Mouse (Mus musculus) hematopoietic multipotent progenitor cell, adult 10-12 weeks (in vitro differentiated cells): ENCODE measurements around the gene Gm19402. TPM values are rescaled to one million over a fixed set of nuclear protein-coding genes. Genes with fewer than 3 reads are reported as not detected.

Experiments used
- polyA plus RNA-seq: library from polyadenylated mRNA; stranded (reverse); fragments of >175 nt; gene quantifications from 2 replicates; pipeline ENCODE4 v1.2.3, GENCODE M21; 2012; ENCODE audit warnings: low replicate concordance

Gm19402 gene
- polyA plus RNA-seq = not detected in 2 replicates

DNA sequence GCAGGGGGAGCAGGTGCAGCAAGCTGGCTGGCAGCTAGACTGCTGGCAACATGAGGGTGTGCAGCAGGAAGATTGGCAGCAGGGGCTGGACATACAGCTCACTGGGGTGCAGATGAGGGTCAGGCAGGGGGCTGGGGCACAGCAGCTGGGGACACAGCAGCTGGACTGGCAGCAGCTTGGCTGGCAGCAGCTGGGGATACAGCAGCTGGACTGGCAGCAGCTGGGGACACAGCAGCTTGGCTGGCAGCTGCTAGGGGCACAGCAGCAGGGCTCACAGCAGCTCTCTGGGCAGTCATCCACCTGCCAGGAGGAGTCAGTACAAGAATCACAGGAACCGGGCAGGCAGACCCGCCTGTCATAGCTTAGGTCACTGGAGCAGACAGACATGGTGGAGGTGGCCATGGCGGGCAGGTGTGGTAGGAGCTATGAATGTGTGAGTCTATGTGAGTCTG, at the start of gene Gm19402:
TSS of gene Gm19402 (minus strand) at position 402 of the 452 bp plus-strand sequence.

DNA sequence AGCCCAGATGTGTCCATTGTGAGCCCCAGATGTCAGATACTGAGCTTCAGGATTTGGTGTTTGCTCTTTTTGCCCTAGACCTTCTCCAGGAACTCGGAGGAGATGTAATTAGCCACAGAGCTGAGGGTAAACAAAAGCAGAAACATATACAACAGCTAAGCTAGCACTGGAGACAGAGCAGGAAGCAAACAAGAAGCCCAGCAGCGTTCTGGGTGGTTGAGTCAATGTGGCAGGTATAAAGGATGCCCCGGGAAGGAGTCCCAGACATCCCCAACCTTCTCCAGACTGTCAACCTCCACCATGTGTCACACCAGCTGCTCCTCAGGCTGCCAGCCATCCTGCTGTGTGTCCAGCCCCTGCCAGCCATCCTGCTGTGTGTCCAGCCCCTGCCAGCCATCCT, 35.6 kb upstream of the Gm19402 start, which contains the start of gene Gm10100:
TSS of gene Gm10100 (plus strand) at position 301 of the 400 bp plus-strand sequence.

DNA sequence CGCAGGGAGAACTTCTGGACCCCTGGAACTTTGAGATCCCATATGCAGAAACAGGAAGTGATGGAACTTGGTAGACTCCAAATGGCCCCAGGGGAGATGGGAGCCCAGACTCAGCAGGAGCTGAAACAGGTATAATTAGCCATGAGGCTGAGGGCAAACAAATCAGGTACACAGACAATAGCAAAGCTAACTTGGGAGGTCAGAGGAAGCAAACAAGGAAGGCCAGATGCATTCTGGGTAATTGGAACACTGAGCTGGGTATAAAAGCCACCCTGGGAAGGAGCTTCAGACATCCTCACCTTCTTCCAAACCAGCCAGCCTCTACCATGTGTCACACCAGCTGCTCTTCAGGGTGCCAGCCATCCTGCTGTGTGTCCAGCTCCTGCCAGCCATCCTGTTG, 29.7 kb upstream of the Gm19402 start, which contains the start of gene Krtap12-1:
TSS of gene Krtap12-1 (plus strand) at position 301 of the 400 bp plus-strand sequence.

GRCm38 (mm10) chr10:77715507-77715906, 24.9 kb upstream of the Gm19402 start, which contains the start of gene Gm10142:
Gm10142 (plus strand) TSS chr10:77715807.

DNA sequence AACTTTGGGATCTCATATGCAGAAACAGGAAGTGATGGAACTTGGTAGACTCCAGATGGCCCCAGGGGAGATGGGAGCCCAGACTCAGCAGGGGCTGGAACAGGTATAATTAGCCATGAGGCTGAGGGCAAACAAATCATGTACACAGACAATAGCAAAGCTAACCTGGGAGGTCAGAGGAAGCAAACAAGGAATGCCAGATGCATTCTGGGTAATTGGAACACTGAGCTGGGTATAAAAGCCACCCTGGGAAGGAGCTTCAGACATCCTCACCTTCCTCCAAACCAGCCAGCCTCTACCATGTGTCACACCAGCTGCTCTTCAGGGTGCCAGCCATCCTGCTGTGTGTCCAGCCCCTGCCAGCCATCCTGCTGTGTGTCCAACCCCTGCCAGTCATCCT, 20.6 kb upstream of the Gm19402 start, which contains the start of gene Gm10024:
TSS of gene Gm10024 (plus strand) at position 301 of the 400 bp plus-strand sequence.

DNA sequence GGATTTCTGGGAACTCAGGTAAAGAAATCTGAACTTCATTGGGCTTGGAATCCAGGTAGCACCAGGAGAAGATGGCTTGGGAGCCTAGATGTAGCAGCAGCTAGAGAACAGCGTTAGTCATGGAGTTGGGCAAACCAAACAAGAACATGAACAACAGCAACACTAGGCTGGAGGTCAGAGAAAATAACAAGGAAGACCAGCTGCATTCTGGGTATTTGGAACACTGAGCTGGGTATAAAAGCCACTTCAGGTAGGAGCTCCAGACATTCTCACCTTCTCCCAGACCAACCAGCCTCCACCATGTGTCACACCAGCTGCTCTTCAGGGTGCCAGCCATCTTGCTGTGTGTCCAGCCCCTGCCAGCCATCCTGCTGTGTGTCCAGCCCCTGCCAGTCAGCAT, 15.8 kb upstream of the Gm19402 start, which contains the start of gene Gm10272:
TSS of gene Gm10272 (plus strand) at position 301 of the 400 bp plus-strand sequence.

DNA sequence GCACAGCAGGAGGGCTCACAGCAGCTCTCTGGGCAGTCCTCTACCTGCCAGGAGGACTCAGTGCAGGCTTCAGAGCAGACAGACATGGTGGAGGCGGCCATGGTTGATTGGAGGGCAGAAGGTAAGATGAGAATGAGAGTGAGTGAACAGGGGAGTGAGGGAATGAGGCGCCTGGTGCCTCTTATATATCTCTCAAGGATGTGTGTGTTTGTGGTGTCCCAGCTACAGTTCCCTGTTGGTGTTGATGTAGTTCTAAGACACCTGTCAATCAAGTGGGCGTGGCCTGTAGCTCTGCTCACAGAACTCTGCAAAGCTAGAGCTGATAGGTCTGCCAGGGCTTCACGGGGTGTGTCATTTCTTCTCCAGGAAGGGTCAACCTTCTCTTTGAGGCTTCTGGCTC, 6.6 kb upstream of the Gm19402 start, which contains the start of gene Gm9508:
TSS of gene Gm9508 (minus strand) at position 101 of the 400 bp plus-strand sequence.

DNA sequence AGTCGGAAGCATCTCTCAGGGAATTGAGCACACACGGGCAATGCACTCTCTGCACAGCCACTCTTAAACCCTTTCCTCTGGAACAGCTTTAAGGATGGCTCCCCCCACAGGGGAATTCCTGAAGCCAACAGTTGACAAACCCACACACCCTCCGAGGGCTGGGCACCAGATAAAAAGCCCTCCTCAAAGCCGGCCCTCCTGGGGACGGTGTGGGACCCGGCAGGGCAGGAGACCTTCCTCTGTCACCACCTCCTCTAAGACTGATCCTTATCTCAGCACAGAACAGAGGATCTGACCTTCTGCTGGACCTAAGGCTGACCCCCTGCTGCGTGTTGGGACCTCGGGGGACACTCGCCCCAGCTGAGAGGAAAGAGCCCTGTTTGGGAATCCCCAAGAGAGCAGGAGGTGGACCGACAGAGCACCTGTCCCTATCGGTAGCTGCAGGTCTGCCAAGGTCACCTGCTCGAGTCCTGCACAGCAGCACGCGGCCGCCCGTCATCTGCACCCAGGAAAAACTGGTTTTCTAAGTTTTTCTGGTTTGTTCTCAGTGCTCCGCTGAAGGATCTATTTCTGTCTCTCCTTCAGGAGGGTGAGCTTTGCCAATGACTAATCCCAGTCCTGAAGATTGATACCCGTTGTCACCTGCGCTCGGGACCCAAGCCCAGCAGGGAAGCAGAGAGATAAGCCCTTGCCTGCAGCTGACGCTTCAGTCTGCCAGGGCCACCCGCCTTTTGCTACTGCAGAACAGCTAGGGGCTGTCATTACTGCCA, 4.5 kb downstream of the Gm19402 start, which contains the start of gene Tspear:
TSS of gene Tspear (plus strand) at position 675 of the 770 bp plus-strand sequence.

Other genes starting within 250 kb of the Gm19402 start
- gene Fam207a, start 175.0 kb downstream of the Gm19402 start, polyA plus RNA-seq = 56.9 and 130 TPM in 2 replicates
- 51.4 and 121 TPM in 2 replicates for gene Itgb2, start 160.5 kb downstream of the Gm19402 start, polyA plus RNA-seq
- gene Pttg1ip, start 109.0 kb downstream of the Gm19402 start, polyA plus RNA-seq = 59.7 and 100 TPM in 2 replicates
- gene Sumo3, start 84.7 kb downstream of the Gm19402 start, polyA plus RNA-seq = 41.8 and 68.8 TPM in 2 replicates
- not detected in 2 replicates for gene Gm49325, start 84.6 kb downstream of the Gm19402 start, polyA plus RNA-seq
- gene Ube2g2, start 68.5 kb downstream of the Gm19402 start, polyA plus RNA-seq = 22.2 and 40.4 TPM in 2 replicates
- gene Tspear, start 4.2 kb downstream of the Gm19402 start, polyA plus RNA-seq = 0.80 and 1.4 TPM in 2 replicates
- gene Gm9508, start 6.5 kb upstream of the Gm19402 start, polyA plus RNA-seq = not detected in 2 replicates
- gene Gm10272, start 15.9 kb upstream of the Gm19402 start, polyA plus RNA-seq = not detected in 2 replicates
- gene Gm10024, start 20.7 kb upstream of the Gm19402 start, polyA plus RNA-seq = not detected in 2 replicates
- gene Gm10142, start 25.1 kb upstream of the Gm19402 start, polyA plus RNA-seq = not detected in 2 replicates
- gene Krtap12-1, start 29.8 kb upstream of the Gm19402 start, polyA plus RNA-seq = not detected in 2 replicates
- not detected in 2 replicates for gene Gm10100, start 35.7 kb upstream of the Gm19402 start, polyA plus RNA-seq
- not detected in 2 replicates for gene Gm18596, start 51.9 kb upstream of the Gm19402 start, polyA plus RNA-seq
- not detected in 2 replicates for gene Gm9736, start 60.6 kb upstream of the Gm19402 start, polyA plus RNA-seq
- gene Gm3233, start 68.9 kb upstream of the Gm19402 start, polyA plus RNA-seq = not detected in 2 replicates
- gene Gm3238, start 80.6 kb upstream of the Gm19402 start, polyA plus RNA-seq = not detected in 2 replicates
- not detected in 2 replicates for gene Gm7138, start 86.2 kb upstream of the Gm19402 start, polyA plus RNA-seq
- not detected in 2 replicates for gene Gm3250, start 91.8 kb upstream of the Gm19402 start, polyA plus RNA-seq
- not detected in 2 replicates for gene Gm7137, start 97.4 kb upstream of the Gm19402 start, polyA plus RNA-seq
- gene Gm9639, start 104.3 kb upstream of the Gm19402 start, polyA plus RNA-seq = not detected in 2 replicates
- gene Gm19668, start 108.4 kb upstream of the Gm19402 start, polyA plus RNA-seq = not detected in 2 replicates
- gene Gm9507, start 121.1 kb upstream of the Gm19402 start, polyA plus RNA-seq = not detected in 2 replicates
- gene Gm2696, start 123.9 kb upstream of the Gm19402 start, polyA plus RNA-seq = not detected in 2 replicates
- not detected in 2 replicates for gene Krtap10-4, start 136.3 kb upstream of the Gm19402 start, polyA plus RNA-seq
- gene Krtap10-10, start 145.2 kb upstream of the Gm19402 start, polyA plus RNA-seq = not detected in 2 replicates
- gene Gm36176, start 156.0 kb upstream of the Gm19402 start, polyA plus RNA-seq = not detected in 2 replicates
- gene Gm10318, start 162.1 kb upstream of the Gm19402 start, polyA plus RNA-seq = not detected in 2 replicates
- not detected in 2 replicates for gene Gm3285, start 171.2 kb upstream of the Gm19402 start, polyA plus RNA-seq
- gene Lrrc3, start 211.8 kb upstream of the Gm19402 start, polyA plus RNA-seq = 0.25 and 0.51 TPM in 2 replicates